9 mouse cellular contexts compared by ENCODE assay signal in the genomic region with DNA sequence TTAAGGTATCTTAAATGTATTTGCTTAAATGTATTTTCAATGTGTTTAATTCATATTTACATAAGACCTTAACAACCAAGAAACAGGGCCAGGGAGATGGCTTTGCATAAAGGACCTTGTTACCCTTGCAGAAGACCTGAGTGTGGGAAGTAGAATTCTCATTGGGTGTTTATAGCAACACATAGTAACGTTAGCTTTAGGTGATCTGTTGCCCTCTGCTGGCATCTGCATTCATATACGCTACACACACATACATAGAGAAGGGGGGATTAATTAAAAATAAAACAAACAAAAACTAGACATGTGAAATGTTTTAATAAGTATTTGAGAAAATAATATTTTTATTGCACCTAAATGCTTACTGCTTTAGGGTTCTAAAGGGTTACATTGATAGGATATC.
A peak's percentile ranks its signal among the peaks of the same experiment; 100 is the strongest.
DNase-seq lines count a peak whose midpoint lies in the region; ATAC-seq lines count a peak whose summit lies in the region.
"Had no signal": no experiment of that assay in that cellular context is flagged by ENCODE, and none has a peak within 500 bp of the region (broad histone marks: within the 10 kb centered on the region; RNA-seq: fewer than 3 reads in every experiment).

No protein-coding gene starts in this region.

- H3K4me3 ChIP-seq in limb, embryonic 11.5 days (ENCODE audit: low read depth, low read length) = no peak overlapping the region
- H3K4me3 ChIP-seq in limb, embryonic 10.5 days = no peak overlapping the region
- H3K4me3 ChIP-seq in neural tube, embryonic 13.5 days = no peak overlapping the region
- H3K4me3 ChIP-seq in heart, embryonic 12.5 days = no peak overlapping the region
- H3K4me3 ChIP-seq: limb, embryonic 15.5 days had no signal

- H3K4me1 ChIP-seq in limb, embryonic 11.5 days (ENCODE audit: control insufficient read depth, insufficient read depth, low read length) = no peaks in the 10 kb centered on the region
- no peaks in the 10 kb centered on the region for H3K4me1 ChIP-seq in limb, embryonic 10.5 days
- no peaks in the 10 kb centered on the region for H3K4me1 ChIP-seq in neural tube, embryonic 13.5 days (replicated peaks)
- no peaks in the 10 kb centered on the region for H3K4me1 ChIP-seq in heart, embryonic 12.5 days (replicated peaks)
- H3K4me1 ChIP-seq: limb, embryonic 15.5 days had no signal

- DNase-seq in limb, embryonic 11.5 days (ENCODE audit: low spot score) = peak; percentile 22
- no peak for DNase-seq in limb, embryonic 10.5 days (ENCODE audit: low spot score)
- DNase-seq in brain, adult 2 months (ENCODE audit: low read depth, low spot score) = peak; percentile 56
- peak; percentile 16 for DNase-seq in embryo, embryonic 9.5 days (ENCODE audit: extremely low spot score)
- DNase-seq in yolk sac, embryonic 10.5 days (ENCODE audit: low spot score) = no peak
- DNase-seq: heart, postnatal 10 days had no signal

- ATAC-seq in limb, embryonic 11.5 days (ENCODE audit: insufficient number of reproducible peaks, low FRiP score, low TSS enrichment, low read depth) = 0 out of 2 replicates have a peak, but pooled peaks have one; percentile 67
- peak; percentile 72; the same call in 1 of the 2 replicates for ATAC-seq in neural tube, embryonic 13.5 days (ENCODE audit: low read depth)
- no peak for ATAC-seq in heart, embryonic 12.5 days (ENCODE audit: insufficient number of reproducible peaks, low FRiP score)

- H3K36me3 ChIP-seq in limb, embryonic 11.5 days (ENCODE audit: control insufficient read depth, insufficient read depth, low read length) = no peaks in the 10 kb centered on the region
- no peaks in the 10 kb centered on the region for H3K36me3 ChIP-seq in limb, embryonic 10.5 days
- H3K36me3 ChIP-seq in neural tube, embryonic 13.5 days = no peaks in the 10 kb centered on the region
- peaks cover 4% of the 10 kb centered on the region; the same call in 1 of the 2 replicates for H3K36me3 ChIP-seq in heart, embryonic 12.5 days
- H3K36me3 ChIP-seq: limb, embryonic 15.5 days had no signal

- no peaks in the 10 kb centered on the region for H3K27me3 ChIP-seq in limb, embryonic 11.5 days (ENCODE audit: control insufficient read depth, insufficient read depth, low read length)
- H3K27me3 ChIP-seq in limb, embryonic 10.5 days (ENCODE audit: low read depth, poor library complexity, severe bottlenecking) = no peaks in the 10 kb centered on the region
- H3K27me3 ChIP-seq in neural tube, embryonic 13.5 days = no peaks in the 10 kb centered on the region
- no peaks in the 10 kb centered on the region for H3K27me3 ChIP-seq in heart, embryonic 12.5 days (replicated peaks)
- H3K27me3 ChIP-seq: limb, embryonic 15.5 days had no signal

- no peak overlapping the region for H3K27ac ChIP-seq in limb, embryonic 11.5 days (replicated peaks; ENCODE audit: low read depth, low read length)
- H3K27ac ChIP-seq in limb, embryonic 10.5 days = no peak overlapping the region
- H3K27ac ChIP-seq in neural tube, embryonic 13.5 days (replicated peaks) = no peak overlapping the region
- no peak overlapping the region for H3K27ac ChIP-seq in heart, embryonic 12.5 days (ENCODE audit: poor library complexity, severe bottlenecking)
- H3K27ac ChIP-seq: limb, embryonic 15.5 days had no signal

- no peak overlapping the region for H3K4me2 ChIP-seq in limb, embryonic 11.5 days (ENCODE audit: low read depth, severe bottlenecking)
- H3K4me2 ChIP-seq in neural tube, embryonic 13.5 days = no peak overlapping the region
- H3K4me2 ChIP-seq in heart, embryonic 12.5 days = no peak overlapping the region
- H3K4me2 ChIP-seq: limb, embryonic 15.5 days had no signal

- 40% methylated on average over 2 of the region's 2 CpGs for WGBS in limb, embryonic 11.5 days
- WGBS in limb, embryonic 10.5 days = 51% methylated on average over 2 of the region's 2 CpGs
- WGBS in neural tube, embryonic 13.5 days = 47% methylated on average over 2 of the region's 2 CpGs
- 44% methylated on average over 2 of the region's 2 CpGs for WGBS in heart, embryonic 12.5 days

- H3K9me3 ChIP-seq in limb, embryonic 11.5 days (ENCODE audit: control insufficient read depth, low read length) = no peaks in the 10 kb centered on the region
- H3K9me3 ChIP-seq in limb, embryonic 10.5 days (replicated peaks) = no peaks in the 10 kb centered on the region
- H3K9me3 ChIP-seq in neural tube, embryonic 13.5 days = no peaks in the 10 kb centered on the region
- H3K9me3 ChIP-seq in heart, embryonic 12.5 days (replicated peaks) = no peaks in the 10 kb centered on the region
- H3K9me3 ChIP-seq: limb, embryonic 15.5 days had no signal

- no peak overlapping the region for H3K9ac ChIP-seq in limb, embryonic 11.5 days (ENCODE audit: low read length)
- H3K9ac ChIP-seq in neural tube, embryonic 13.5 days = no peak overlapping the region
- H3K9ac ChIP-seq in heart, embryonic 12.5 days = no peak overlapping the region
- H3K9ac ChIP-seq: limb, embryonic 15.5 days had no signal

Comparison
In these comparisons a context has a peak if more than half of its experiments do, and no peak if none do; other contexts are left out.
1. DNase-seq: peak in limb, embryonic 11.5 days (single experiment), brain, adult 2 months (single experiment) and embryo, embryonic 9.5 days (single experiment); none in limb, embryonic 10.5 days (single experiment) and yolk sac, embryonic 10.5 days (single experiment).